Mouse (Mus musculus): ENCODE measurements around the gene Prss32. TPM values are rescaled to one million over a fixed set of nuclear protein-coding genes. Genes with fewer than 3 reads are reported as not detected.

The Prss32 gene
- polyA plus RNA-seq, 1 experiment from 2014 or later = 13.6 TPM

DNA sequence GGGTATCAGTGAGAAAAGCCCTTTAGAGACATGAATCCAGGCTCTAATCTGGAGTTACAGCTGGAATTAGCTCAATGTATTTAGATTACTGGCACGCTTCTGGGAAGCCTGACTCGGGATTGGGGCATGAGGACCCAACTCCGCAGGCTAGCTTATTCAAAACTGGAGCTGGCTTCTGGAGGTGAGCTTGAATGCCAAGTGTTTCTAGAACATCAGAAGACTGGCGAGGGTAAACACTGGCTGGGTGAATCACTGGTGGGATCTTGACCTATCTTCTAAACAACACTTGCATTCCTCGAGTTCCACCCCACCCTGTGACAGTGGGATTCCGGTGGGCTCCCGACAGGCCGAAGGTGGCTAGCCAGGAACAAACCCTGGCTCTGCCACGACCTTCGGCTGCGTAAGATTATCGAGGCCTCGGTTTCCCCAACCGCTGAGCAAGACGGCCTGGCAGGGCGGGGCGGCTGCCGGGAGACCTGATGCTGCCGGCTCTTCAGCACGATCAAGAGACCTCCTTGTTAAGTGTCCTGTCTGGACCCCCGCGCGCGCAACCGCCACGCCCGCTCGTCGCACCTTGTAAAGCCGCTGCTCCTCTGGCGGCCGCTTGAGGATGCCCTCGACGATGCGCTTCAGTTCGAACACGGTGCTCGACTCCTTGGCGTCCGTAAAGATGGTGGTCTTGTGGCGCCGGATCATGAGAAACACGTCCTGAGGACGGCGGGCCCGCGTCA lies 15.2 kb upstream of the Prss32 start:
- WGBS = under 1% methylated on average over 36 of the region's 47 CpGs
- Histone ChIP-seq H3K9me3 (ENCODE audit: control insufficient read depth, low read length) (no peaks in the 10 kb centered on the region), H3K4me3 (ENCODE audit: low read depth, low read length) (peak overlapping the region; percentile 70), H3K9ac (ENCODE audit: low read length) (peak overlapping the region; percentile 87), H3K27me3 (ENCODE audit: control insufficient read depth, insufficient read depth, low read length) (no peaks in the 10 kb centered on the region), H3K4me1 (replicated peaks; ENCODE audit: control insufficient read depth, insufficient read depth) (no peaks in the 10 kb centered on the region; the same call in 1 of the 2 replicates), H3K36me3 (ENCODE audit: control insufficient read depth, insufficient read depth, low read length) (peaks cover 9% of the 10 kb centered on the region), H3K4me2 (replicated peaks; ENCODE audit: low read depth) (peak overlapping the region; percentile 87), H3K27ac (replicated peaks) (peak overlapping the region; percentile 89)
- peak; percentile 66 for DNase-seq (ENCODE audit: low spot score)
- TF ChIP-seq EP300 (optimal IDR thresholded peaks at IDR 0.05) (no peak), CTCF (IDR thresholded peaks at IDR 0.05; ENCODE audit: low read depth) (peak; percentile 32; the same call in 1 of the 2 replicates)
- ATAC-seq (ENCODE audit: low FRiP score, low TSS enrichment) = peak; percentile 55

DNA sequence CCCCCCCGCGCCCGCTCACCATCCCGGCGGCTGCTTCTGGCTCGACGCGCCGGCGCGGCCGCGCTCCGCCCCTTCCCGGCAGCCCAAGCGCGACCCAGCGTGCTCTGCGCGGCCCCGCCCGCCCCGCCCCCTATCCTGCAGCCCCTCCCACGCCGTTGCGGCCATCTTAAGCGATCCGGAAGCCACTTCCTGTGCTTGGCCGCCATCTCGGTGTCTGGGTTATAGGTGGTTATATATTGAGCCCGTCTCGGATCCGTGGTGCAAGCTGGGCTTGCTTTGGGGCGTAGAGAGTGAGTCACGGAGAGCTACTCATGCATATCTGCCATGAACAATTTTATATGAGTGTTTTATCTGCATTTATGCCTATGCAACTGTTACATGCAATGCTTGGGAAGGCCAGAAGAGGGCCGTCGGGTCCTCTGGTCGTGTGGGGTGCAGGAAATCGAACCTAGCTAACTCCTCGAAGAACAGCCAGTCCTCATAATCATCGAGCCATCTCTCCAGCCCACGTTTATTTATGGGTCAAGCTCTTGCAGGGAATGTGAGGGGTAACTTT lies 14.5 kb upstream of the Prss32 start, which contains the start of gene Elob:
Elob (minus strand) TSS at position 73 of the 556 bp plus-strand sequence.
- peak within 1 kb of the TSS; percentile 87 for H3K4me2 ChIP-seq (replicated peaks; ENCODE audit: low read depth)
- peak within 1 kb of the TSS; percentile 87 for H3K9ac ChIP-seq (ENCODE audit: low read length)
- H3K4me1 ChIP-seq (replicated peaks; ENCODE audit: control insufficient read depth, insufficient read depth) = no peaks in the 10 kb centered on the region; the same call in 1 of the 2 replicates
- ATAC-seq (ENCODE audit: low FRiP score, low TSS enrichment) (peak; percentile 95), DNase-seq (ENCODE audit: low spot score) (peak; percentile 92)
- H3K4me3 ChIP-seq (ENCODE audit: low read depth, low read length) = peak within 1 kb of the TSS; percentile 70
- H3K27me3 ChIP-seq (ENCODE audit: control insufficient read depth, insufficient read depth, low read length) = 0 out of 2 replicates have a peak, but pooled peaks cover 2% of the 10 kb centered on the region
- peak within 1 kb of the TSS; percentile 89 for H3K27ac ChIP-seq (replicated peaks)
- TF ChIP-seq EP300 (optimal IDR thresholded peaks at IDR 0.05) (no peak), CTCF (IDR thresholded peaks at IDR 0.05; ENCODE audit: low read depth) (peak; percentile 77)
- H3K36me3 ChIP-seq (ENCODE audit: control insufficient read depth, insufficient read depth, low read length) = peaks cover 5% of the 10 kb centered on the region
- H3K9me3 ChIP-seq (ENCODE audit: control insufficient read depth, low read length) = no peaks in the 10 kb centered on the region
- WGBS = under 1% methylated on average over 33 of the region's 42 CpGs

DNA sequence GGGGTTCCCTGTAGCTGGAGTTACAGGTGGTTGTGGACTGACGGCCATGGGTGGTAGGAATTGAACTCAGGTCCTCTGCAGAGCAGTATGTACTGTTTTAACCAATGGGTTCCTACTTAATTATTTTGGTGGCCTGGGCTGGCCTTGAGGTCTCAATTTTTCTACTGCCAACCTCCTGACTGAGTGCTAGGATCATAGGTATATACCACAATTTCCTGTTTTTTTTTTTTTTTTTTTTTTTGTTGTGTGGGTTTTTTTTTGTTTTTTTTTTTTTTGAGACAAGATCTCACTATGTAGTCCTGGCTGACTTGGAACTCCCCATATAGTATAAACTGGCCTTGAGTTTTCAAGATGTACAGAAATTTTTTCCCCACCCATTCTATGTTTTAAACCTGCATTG lies 12.5 kb upstream of the Prss32 start:
- ATAC-seq (ENCODE audit: low FRiP score, low TSS enrichment) (no peak), DNase-seq (ENCODE audit: low spot score) (no peak)
- Histone ChIP-seq H3K36me3 (ENCODE audit: control insufficient read depth, insufficient read depth, low read length) (no peaks in the 10 kb centered on the region), H3K9ac (ENCODE audit: low read length) (no peak overlapping the region), H3K27ac (replicated peaks) (no peak overlapping the region), H3K4me2 (replicated peaks; ENCODE audit: low read depth) (no peak overlapping the region), H3K4me3 (ENCODE audit: low read depth, low read length) (no peak overlapping the region), H3K27me3 (ENCODE audit: control insufficient read depth, insufficient read depth, low read length) (0 out of 2 replicates have a peak, but pooled peaks cover 2% of the 10 kb centered on the region), H3K4me1 (replicated peaks; ENCODE audit: control insufficient read depth, insufficient read depth) (no peaks in the 10 kb centered on the region; the same call in 1 of the 2 replicates), H3K9me3 (ENCODE audit: control insufficient read depth, low read length) (no peaks in the 10 kb centered on the region)
- TF ChIP-seq EP300 (optimal IDR thresholded peaks at IDR 0.05) = no peak
- no peak for TF ChIP-seq CTCF (IDR thresholded peaks at IDR 0.05; ENCODE audit: low read depth)
- WGBS = 93% methylated on average over 1 of the region's 1 CpGs

DNA sequence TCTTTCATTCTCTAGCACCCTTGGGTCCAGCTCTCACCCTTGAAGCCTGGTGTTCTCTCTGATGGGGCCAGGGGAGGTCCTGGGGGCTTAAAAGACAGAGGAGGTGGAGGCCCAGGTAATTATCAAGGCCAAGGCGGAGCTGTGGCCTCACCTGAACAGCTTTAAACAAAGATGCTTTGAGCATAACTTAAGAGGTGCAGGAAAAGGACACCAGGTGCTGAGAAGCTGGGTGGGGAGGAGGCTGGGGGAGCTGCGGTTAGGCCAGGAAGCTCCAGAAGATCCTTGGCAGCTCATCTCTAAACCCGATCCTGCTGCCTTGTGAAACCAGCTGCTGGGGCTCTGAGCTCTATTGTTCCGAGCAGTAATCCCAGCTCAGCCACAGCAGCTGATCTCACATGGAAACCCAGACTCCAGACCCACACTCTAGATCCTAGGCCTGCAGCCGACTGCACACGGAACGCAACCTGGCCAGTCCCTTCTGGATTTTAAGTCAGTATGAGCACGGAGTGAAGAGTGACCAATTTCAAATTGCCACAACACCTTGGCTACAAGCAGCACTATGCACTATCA lies 7.6 kb upstream of the Prss32 start, which contains the start of gene Prss33:
Prss33 (minus strand) TSS at position 51 of the 570 bp plus-strand sequence.
- Histone ChIP-seq H3K27me3 (ENCODE audit: control insufficient read depth, insufficient read depth, low read length) (0 out of 2 replicates have a peak, but pooled peaks cover 2% of the 10 kb centered on the region), H3K9me3 (ENCODE audit: control insufficient read depth, low read length) (no peaks in the 10 kb centered on the region), H3K4me3 (ENCODE audit: low read depth, low read length) (no peak within 1 kb of the TSS), H3K9ac (ENCODE audit: low read length) (no peak within 1 kb of the TSS), H3K27ac (replicated peaks) (no peak within 1 kb of the TSS), H3K4me2 (replicated peaks; ENCODE audit: low read depth) (no peak within 1 kb of the TSS), H3K36me3 (ENCODE audit: control insufficient read depth, insufficient read depth, low read length) (no peaks in the 10 kb centered on the region), H3K4me1 (replicated peaks; ENCODE audit: control insufficient read depth, insufficient read depth) (no peaks in the 10 kb centered on the region)
- no peak for ATAC-seq (ENCODE audit: low FRiP score, low TSS enrichment)
- 56% methylated on average over 8 of the region's 8 CpGs for WGBS
- no peak for DNase-seq (ENCODE audit: low spot score)
- TF ChIP-seq EP300 (optimal IDR thresholded peaks at IDR 0.05) (no peak), CTCF (IDR thresholded peaks at IDR 0.05; ENCODE audit: low read depth) (no peak)

DNA sequence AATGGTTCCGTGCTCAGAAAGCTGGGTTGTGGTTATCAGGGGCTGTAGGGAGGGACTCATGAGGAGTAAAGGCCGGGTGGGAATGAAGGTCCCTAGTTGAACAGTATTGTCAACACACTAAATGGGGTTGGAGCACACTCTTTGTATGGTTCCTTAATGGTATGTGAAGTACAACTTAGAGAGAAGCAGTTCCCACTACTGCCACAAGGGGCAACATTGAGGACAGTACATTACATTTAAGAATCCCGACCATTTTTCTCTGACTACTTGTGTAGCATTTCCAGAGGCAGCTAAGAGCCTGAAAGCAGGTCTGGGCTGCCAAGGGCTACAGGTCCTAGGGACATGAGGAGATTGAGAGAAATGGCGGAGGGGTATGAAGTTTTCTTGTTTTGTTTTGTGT lies 2.5 kb upstream of the Prss32 start:
- Histone ChIP-seq H3K9me3 (ENCODE audit: control insufficient read depth, low read length) (no peaks in the 10 kb centered on the region), H3K4me1 (replicated peaks; ENCODE audit: control insufficient read depth, insufficient read depth) (no peaks in the 10 kb centered on the region), H3K4me2 (replicated peaks; ENCODE audit: low read depth) (no peak overlapping the region), H3K36me3 (ENCODE audit: control insufficient read depth, insufficient read depth, low read length) (no peaks in the 10 kb centered on the region), H3K27ac (replicated peaks) (0 out of 2 replicates have a peak overlapping the region, but pooled peaks have one; percentile 41), H3K9ac (ENCODE audit: low read length) (no peak overlapping the region), H3K4me3 (ENCODE audit: low read depth, low read length) (no peak overlapping the region), H3K27me3 (ENCODE audit: control insufficient read depth, insufficient read depth, low read length) (no peaks in the 10 kb centered on the region)
- ATAC-seq (ENCODE audit: low FRiP score, low TSS enrichment) = 0 out of 2 replicates have a peak, but pooled peaks have one; percentile 16
- TF ChIP-seq CTCF (IDR thresholded peaks at IDR 0.05; ENCODE audit: low read depth) = peak; percentile 81
- TF ChIP-seq EP300 (optimal IDR thresholded peaks at IDR 0.05) = no peak
- peak; percentile 58 for DNase-seq (ENCODE audit: low spot score)
- 32% methylated on average over 4 of the region's 4 CpGs for WGBS

All from stomach, postnatal 0 days (tissue).